Mouse (Mus musculus) retina, postnatal 1 day (tissue): ENCODE measurements around the gene Comtd1.

ENCODE experiments used
- DNase-seq: peaks from one replicate; pipeline ENCODE4 v3.0.0-alpha.2; 2012

Gene Comtd1

DNA sequence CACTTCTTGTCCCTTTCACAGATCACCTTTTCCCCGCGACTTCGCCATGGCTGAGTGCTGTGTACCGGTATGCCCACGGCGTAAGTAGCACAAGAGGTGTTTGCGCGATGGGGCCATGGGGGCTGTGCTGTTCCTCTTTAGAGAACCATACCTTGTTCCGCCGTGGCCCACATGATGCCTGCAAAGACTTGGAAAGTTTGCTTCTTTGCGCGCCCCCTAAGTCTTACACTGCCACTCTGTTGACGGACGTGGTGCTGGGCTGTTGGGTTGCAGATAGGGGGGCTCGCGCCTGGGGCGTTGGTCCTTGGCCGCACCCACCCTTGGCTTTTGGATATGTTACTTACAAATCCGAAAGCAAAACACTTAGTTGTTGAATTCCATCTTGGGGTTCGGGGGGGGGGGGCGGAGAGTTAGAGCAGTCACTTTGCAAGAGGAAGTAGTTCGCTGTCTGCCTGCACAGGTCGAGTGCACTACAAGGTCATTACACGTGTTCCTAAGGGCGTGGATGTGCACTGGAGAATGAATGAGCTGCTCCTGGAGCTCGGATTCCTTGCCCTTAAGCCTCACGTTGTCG, 16.9 kb downstream of the Comtd1 start:
- no peak for DNase-seq

GRCm38 (mm10) chr14:21830876-21831767, 17.7 kb downstream of the Comtd1 start:
- DNase-seq, result peak; percentile 97

DNA sequence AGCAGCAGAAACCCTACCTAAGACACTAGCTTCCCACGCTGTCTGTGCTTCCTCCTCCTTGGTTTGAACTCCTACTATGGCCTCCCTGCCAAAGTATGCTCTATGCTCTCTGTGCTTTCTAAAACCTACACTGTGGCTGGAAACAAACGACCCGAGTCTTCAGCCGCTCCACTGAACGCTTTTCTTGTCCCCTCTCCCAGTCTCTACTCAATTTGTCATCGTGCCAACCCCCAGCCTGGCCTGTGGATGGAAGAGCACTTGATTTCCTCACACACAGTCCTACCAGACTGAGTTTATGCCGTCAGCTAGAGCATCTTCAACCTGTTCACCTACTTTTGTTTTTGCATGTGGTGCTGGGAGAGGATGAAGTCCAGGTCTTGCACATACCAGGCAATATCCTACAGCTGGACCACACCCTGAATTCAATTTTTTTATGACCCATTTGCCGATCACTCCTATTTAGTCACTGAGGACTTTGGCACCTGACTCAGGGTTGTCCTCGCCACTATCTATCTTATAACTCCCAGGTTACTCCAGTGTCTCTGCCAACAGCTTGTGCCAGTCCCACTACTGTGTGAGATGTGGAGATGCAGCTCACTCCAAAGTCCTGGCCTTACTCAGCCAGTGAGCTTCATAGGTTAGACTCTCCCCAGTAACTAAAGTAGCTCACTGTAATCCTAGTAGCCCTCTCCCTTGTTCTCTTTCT, 22.8 kb downstream of the Comtd1 start:
- no peak for DNase-seq

DNA sequence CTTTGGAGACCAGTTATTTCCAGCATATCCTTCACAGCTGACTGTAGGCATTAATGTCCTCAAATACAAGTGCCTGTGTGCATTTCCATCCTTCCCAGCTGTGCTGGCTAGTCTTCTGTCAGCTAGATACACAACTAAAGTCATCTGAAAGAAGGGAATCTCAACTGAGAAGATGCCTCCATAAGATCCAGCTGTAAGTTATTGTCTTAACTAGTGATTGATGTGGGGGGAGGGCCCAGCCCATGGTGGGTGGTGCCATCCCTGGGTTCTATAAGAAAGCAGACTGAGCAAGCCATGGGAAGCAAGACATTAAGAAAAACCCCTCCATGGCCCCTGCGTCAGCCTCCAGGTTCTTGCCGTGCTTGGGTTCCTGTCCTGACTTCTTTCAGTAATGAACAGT, 23.8 kb downstream of the Comtd1 start, which contains the start of gene Vdac2:
Gene Vdac2, plus strand, starts transcription at position 301 of the 400 bp plus-strand sequence.
- no peak for DNase-seq

DNA sequence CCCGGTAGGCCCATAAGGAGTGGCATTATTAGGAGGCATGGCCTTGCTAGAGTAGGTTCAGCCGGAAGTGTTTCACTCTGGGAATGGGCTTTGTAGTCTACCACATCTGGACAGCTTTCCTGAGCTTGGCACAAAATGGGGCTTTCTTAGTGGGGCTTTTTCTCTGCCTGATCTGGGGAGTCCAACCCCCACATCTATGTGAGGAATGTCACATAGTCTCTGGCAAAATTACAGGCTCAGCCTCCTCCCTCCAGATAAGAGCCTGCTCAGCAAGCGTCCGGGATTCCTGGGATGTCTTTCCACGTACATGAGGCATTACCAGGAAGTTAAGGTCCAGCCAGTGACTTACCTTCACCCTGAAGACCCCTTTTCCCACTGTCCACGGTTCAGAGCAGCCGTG, 24.9 kb downstream of the Comtd1 start:
- DNase-seq, result no peak

GRCm38 (mm10) chr14:21822795-21823374, 25.9 kb downstream of the Comtd1 start:
- peak; percentile 86 for DNase-seq

GRCm38 (mm10) chr14:21822307-21822706, 26.5 kb downstream of the Comtd1 start:
- no peak for DNase-seq

DNA sequence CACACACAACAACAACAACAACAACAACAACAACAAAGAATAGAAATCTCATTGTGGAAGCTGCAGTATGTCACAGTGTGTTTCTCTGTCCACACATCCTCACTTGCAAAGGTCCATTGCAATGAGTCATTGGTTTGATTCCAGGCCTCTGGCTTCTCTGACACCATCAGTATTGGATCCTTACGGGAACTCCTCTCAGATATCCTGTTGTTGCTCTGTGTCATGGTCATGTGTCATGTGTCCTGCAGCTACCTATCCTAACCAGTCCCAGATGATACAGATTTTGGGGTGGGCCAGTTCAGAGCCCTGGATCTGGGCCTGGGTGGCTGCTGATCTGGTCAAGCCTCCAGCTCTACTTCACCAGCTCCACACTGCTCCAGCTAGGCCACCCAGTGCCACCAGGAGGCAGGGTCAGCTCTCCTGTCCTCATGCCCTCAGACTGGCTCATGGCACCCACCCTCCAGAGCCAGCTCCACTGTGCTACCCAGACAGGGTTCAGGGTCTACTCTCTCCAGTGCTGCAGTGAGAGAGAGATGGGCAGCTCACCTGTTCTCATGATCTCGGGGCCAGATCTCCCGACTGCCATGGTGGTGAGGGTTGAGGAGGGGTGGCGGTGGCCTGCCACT, 27.8 kb downstream of the Comtd1 start:
- no peak for DNase-seq

DNA sequence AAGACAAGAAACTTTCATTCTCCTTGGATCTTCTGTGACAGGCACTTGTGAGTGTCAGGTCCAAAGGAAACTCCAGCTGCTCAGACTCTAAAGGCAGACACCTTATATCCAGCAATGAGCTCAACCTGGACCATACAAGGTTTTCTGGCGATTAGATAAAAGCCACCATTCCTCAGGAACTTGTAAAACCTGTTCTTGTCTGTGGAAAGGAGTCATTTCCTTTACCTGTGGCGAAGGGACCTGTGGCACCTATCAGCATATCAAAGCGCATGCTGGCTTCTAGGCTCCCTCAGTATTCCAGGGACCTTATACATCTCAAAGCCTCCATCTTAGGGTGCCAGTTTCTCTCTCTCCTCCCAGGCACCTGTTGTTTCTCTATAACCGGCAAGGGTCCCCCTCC, 31.3 kb downstream of the Comtd1 start:
- no peak for DNase-seq

DNA sequence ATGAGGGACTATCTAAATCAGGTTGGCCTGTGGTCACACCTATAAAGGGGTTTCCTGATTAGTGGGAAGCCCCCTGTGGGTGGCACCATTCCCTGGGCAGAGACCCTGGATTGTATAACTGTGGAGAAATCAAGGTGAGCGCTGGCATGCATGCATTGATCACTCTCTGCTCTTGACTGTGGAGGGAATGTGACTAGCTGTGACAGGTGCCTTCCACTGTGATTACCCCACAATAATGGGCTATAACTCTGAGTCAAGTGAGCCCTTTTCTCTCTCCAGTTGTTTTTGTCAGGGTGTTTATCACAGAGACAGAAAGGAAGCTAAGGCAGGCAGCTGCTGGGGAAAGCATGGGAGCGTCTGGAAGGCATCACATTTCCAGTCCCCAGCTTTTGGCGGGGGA, 32.5 kb downstream of the Comtd1 start:
- DNase-seq, result no peak

- DNase-seq, result peak; percentile 88
Measured at GRCm38 (mm10) chr14:21814606-21815005, 34.2 kb downstream of the Comtd1 start.

DNA sequence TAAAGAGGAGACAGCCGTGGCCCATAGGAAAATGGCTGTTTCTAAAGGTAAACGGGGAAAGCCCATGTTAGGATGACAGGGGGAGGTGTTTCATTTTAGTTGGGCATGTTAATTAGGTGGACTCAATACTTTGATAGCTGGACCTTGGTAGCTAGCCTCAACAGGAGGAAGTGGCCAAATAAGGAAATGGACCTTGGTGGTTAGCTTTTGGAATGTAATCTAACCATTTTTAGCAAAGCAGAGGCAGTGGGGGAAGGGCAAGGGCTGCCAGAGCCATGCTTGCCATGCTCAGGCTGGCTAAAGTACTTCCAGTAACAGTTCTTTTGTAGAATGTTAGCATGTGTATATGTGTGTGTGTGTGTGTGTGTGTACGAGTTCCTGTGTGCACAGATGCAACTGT, 34.9 kb downstream of the Comtd1 start:
- DNase-seq, result no peak

DNA sequence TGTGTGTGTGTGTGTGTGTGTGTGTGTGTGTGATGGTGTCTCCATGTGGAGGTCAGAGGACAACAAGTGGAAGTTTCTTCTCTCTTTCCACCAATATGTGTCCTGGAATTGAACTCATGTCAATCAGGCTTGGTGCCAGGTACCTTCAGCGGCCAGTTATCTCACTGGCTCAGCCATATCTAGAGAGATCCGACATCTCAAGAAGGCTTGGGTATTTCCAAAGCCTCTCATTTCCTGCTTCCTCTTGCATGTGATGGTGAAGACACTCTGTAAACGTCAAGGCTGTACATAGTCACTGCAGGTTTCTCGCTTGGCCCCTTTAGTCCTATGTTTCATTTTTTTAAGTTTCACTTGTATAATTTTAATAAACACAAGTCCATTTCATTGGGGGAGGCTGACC, 35.6 kb downstream of the Comtd1 start:
- DNase-seq, result no peak

- DNase-seq, result peak; percentile 77
Measured at GRCm38 (mm10) chr14:21812590-21813162, 36.1 kb downstream of the Comtd1 start.

DNA sequence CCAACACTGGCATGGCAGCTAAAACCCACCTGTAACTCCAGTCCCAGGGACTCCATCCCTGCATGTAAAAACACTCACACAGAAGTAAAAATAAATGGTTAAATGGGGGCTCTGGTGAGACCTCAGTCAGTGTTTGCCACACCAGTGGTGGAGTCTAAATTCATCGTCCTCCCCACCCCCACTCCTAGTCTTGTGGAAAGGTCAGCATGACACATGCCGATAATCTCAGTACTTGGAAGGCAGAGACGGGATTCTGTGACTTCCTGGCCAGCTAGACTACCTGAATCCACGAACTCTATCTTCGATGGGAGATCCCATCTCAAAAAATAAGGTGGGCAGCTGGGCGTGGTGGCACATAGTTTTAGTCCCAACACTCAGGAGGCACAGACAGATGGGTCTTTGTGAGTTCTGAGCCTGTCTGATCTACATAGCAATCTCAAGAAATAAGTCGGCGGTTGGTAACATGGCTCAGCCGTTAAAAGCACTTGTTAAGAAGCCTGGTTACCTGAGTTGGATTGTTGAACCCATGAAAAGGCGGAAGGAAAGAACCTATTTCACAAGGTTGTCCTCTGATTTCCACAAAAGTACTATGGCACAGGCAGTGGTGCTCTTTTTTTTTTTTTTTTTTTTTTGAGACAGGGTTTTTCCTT, 36.9 kb downstream of the Comtd1 start:
- no peak for DNase-seq

DNA sequence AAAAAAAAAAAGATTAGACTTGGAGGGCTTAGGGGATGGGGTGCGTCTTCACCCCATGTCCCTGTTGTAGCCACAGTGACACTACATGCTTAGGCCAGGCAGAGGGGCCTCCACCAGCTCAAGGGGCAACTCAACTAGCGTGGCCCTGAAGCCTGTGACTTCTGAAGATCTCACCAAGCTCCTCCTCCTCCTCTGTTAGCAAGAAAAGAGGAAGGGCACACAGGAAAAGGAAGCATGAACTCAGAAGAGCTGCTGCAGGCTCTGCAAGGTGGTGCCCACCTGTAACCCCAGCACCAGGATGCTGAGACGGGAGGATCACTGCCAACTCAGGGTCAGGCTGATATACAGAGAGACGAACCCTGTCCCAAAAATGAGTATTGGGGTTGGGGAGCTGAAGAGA, 37.5 kb downstream of the Comtd1 start:
- DNase-seq, result no peak

DNA sequence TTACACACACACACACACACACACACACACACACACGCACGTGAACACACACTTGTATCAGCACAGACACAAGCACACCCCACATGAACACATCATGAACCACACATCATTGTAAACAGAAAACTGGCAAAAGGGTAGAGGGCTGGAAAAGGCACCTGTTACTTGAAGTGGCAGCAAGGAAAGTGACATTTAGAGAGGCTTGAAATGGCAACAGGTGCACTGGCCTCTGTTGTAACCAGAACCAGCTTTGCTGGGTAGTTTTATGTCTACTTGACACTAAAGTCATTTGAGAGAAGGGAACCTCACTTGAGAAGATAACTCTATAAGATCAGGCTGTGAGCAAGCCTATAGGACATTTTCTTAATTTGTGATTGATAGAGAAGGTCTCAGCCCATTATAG, 39.4 kb downstream of the Comtd1 start:
- no peak for DNase-seq

DNA sequence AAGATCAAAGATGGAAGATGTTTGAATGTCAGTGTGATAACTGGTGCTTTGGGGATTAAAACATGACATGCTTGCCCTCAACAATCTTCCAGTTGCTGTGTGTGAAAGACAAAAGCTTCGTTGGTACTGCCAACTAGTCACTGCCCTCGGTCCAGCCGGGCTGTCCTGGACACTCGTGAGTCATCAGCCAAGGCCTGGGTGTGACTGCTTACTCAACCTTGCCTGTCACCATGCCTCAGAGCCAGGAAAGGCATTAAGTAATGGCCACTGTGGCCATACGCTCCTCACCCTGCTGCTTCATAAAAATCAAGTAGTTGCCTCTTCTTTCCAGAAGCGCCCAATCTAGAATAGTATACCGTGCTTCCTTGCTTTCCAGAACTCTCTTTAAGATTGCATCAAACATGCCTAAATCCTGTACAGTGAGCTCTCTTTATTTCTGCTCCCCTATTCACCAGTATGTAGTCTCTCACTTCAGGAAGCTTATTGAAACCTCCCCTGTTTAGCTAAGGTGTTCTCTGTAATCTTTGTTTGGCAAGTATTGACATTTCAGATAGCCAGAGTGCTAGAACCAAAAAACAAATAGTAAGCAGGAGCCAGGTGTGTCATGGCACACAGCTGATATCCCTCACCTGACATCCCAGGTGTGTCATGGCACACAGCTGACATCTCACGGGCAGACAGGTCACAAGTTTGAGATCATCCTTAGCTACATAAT, 40.4 kb downstream of the Comtd1 start:
- DNase-seq, result no peak

- no peak for DNase-seq
Measured at GRCm38 (mm10) chr14:21806631-21807160, 42.1 kb downstream of the Comtd1 start.

DNA sequence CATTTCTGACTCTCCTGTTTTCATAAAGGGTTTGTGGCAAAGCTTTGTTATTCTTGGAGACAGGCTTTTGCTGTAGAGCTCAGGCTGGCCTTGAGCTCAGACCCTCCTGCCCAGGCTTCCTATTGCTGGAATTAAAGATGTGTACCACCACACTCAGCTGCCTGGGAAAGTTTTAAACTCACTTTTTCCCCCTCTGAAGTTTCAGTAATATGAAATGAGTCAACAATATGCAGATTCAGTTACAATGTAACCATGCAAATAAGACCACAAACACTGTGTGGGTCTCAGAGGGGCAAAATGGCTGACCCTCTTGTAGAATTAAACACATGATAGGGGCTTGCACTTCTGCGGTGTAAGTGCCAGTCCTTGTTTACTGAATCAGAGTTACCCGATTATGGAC, 42.6 kb downstream of the Comtd1 start:
- no peak for DNase-seq
